Mouse (Mus musculus): ENCODE measurements around the gene Tubg2.

Tubg2 gene

DNA sequence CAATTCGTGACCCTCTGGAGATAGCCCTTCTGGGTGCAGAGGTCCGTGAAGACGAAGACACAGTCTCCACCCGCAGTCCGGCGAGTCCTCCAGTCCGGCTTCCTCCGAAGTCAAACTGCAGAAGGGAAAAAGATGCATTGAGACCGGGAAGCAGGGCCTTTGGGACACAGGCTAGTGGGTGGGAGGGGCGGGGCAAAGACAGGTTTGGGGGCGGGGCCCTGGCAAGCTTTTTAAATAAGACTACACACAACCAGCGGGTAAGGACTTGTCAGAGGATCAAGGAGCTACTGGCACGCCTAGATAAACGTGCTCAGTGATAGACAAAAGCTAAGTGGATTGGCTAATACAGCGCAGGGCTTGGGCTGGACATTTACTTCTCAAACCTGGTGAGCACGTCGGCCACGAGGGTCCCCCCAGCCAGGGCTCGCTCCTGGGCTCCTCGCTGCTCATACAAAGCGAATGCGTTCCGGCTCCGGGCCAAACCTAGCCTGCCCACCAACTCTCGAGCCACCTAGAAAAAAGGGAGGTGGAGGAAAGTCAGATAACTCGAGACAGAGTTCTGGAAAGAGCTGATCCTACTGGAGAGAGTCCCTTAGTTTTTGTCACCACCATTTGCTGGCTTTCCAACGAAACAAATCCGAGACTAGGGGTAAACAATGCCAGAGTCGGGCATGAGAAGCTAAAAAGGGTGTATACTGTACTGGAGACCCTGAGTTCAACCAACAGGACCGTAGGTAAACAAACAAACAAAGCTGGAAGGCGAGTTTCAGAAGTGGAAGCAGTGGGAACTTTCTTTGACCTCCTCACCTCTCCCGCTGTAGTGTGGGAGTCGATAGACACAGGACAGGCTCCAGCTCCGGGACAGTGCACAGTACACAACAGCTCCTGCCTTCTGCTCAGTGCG lies 9.2 kb downstream of the Tubg2 start:
- DNase-seq (ENCODE audit: low spot score in 2 of 2): no peak

- DNase-seq (ENCODE audit: low spot score in 2 of 2): no peak
These were observed 10.7 kb downstream of the Tubg2 start for GRCm38 (mm10) chr11:101166357-101166756.

DNA sequence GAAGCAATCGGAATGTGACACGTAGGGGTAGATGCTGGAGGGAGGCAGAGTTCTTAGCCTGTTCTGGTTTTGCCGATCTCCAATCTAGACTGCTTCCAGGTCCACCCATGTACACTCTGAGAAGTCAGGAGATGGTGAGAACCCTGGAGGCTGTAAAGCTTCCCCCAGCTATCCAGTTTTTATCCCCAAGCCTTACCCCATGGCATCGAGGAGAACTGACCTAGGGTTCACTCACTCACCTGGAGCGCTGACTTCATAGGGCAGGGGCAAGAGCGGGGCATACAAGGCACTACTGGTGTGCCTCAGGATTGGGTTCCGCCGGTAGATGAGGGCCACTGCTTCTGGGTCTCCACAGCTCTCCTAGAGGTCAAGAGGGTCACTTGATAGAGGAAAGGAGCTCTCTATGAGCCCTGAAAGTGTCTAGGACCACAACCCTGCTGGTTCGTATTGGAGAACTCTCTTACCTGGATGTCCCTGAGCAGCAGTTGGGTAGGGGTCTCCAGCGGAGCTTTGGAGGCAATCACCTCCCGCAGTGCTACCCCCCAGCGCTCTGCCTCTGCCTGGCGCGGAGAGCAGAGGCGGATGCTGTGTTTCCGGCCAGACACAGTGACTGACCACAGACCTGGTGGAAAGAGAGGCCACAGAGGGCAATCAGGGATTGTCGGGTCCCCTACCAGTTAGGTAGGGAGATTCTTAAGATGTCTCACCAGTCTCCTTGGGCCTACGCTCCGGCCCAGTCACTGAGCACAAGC lies 11.7 kb downstream of the Tubg2 start:
- DNase-seq (ENCODE audit: low spot score in 2 of 2): no peak

DNA sequence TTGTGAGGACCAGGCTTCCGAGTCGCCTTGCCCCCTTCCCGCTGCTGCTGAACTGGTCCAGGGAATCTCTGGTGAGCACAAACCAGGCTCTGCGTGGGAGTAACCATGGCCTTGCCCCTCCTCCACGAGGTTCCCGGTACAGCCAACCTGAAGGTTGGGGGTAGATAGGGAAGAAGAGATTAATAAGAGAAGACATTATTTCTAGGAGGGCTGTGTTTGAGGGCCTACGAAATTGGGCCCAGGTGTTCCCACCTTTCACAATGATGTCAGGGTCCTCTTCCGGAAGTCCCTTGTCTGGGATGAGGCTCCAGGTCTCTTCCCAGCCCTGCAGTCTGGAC lies 12.2 kb downstream of the Tubg2 start:
- no peak for DNase-seq (ENCODE audit: low spot score in 2 of 2)

DNA sequence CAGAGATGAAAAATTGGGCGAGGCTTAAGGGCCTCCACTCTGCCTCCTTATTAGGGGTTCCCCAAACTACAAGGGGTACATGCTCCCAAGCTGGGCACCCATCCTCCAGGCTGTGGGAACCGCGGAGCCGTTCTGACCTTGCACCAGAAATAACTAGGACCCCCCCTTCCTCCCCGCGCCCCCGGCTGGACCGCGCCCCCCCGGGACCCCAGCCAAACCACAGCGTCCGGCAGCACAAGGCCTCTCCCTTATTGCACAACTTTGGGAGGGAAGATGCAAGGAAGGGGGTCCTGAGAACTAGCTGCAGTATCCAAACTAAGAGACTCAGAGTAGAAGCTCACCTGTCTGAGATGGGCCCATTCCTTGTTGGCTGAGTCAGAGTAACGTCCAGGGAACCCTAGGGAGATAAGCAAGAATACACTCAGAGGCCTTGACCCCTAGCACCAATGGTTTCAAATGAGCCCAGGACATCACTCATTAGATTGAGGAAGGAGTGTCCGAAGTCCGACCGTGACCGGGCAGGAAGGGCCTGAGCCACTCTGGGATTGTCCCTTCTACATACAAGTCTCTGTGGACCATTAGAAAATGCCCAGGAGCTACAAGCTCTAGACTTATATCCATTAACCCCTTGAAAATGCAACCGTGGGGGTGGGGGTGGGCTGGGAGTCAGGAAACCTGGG lies 12.7 kb downstream of the Tubg2 start:
- DNase-seq (ENCODE audit: low spot score in 2 of 2): no peak

- DNase-seq (ENCODE audit: low spot score in 2 of 2): no peak
These were observed 13.8 kb downstream of the Tubg2 start for GRCm38 (mm10) chr11:101169301-101170107.

DNA sequence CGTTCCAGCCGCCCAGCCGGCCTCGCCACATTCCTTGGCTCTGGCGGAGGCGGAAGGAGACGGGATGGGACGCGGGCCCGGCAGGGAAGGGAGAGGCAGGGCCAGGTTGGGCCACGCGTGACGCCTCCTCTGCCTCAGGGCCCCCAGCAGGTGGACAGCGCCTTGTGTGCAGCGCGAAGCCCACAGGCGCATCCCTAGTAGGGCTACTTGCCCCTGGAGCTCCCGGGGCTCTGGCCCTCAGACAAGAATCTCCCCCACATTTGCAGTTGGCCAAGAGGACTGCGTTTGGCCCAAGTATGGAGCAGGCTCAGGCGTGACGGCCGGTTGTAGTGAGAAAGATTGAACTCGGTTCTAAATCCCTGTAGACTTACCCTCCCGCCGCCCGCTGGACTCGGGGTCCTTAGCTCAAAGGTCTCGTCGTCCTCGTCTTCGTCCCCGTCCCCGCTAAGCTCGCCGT lies 14.7 kb downstream of the Tubg2 start, which contains the start of gene Cntnap1:
TSS of gene Cntnap1 (plus strand) at position 170 of the 457 bp plus-strand sequence.
- no peak for DNase-seq (ENCODE audit: low spot score in 2 of 2)

- peak; percentile 94 to 97 for DNase-seq (ENCODE audit: low spot score in 2 of 2)
These were observed 15.3 kb downstream of the Tubg2 start, which contains the start of gene Plekhh3 for GRCm38 (mm10) chr11:101170811-101171610. Gene Plekhh3 (minus strand): TSS chr11:101171351.

GRCm38 (mm10) chr11:101171721-101172433 lies 16.2 kb downstream of the Tubg2 start:
- DNase-seq (ENCODE audit: low spot score in 2 of 2): peak in 1 of 2 experiments; percentile 71

DNA sequence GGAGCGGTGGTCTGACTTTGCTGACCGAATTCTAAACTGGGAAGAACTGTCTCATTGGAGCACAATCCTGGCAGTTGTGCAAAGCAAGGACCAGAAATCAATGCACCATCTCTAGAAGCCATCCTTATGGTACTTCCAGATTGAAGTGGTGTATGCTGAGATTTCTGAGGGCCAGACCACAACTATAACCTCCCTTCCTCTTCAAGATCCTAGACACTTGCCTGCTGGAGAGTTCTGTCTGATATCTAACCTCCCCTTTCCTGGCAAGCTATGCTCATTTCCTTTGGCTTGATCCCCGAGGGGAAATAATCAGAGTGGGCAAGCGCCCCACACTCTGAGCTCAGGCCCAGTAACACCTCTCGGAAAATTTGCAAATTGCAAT lies 16.7 kb downstream of the Tubg2 start:
- DNase-seq (ENCODE audit: low spot score in 2 of 2): no peak

DNA sequence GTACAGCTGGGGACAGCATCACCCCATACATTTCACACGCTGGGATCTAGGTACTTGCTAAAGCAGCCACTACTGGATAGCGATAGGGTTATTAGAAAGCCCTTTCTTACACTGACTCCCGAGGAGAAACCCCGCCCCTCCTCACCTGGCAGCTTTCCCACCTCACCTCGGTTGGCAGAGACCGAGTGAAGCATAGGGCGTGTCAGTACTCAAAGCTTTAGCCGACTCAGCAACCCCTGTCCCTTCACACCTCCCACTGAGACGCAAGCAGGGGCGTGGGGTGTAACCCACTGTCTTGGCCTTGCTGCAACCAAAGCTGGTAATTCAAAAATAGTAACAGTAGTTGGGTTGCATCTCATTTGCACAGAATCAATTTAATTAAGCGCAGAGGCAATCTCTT lies 17.4 kb downstream of the Tubg2 start:
- no peak for DNase-seq (ENCODE audit: low spot score in 2 of 2)

- peak in 1 of 2 experiments; percentile 60 for DNase-seq (ENCODE audit: low spot score in 2 of 2)
These were observed 18.1 kb downstream of the Tubg2 start for GRCm38 (mm10) chr11:101173631-101174388.

DNA sequence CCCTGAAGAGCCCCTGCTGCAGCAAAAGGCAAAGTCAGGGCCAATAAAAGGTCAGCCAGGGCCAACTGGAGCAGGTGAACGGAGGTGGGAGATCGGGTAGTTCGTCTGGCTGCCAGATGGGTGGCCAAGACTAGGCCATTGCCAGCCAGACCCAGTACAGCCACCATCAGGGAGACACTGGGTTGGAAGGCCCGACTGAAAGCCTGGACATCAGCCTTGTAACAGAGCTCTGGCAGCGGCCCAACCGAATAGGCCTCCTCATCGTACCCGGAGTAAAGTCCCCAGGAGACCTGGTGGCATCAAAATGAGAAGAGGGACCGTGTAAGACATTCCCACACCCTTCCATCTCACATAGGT lies 18.7 kb downstream of the Tubg2 start:
- no peak for DNase-seq (ENCODE audit: low spot score in 2 of 2)

- no peak for DNase-seq (ENCODE audit: low spot score in 2 of 2)
These were observed 19.3 kb downstream of the Tubg2 start, which contains the start of gene Ccr10 for GRCm38 (mm10) chr11:101174851-101175628. Gene Ccr10 (minus strand): TSS chr11:101175443.

GRCm38 (mm10) chr11:101175636-101176116 lies 20.0 kb downstream of the Tubg2 start:
- DNase-seq (ENCODE audit: low spot score in 2 of 2): peak in 1 of 2 experiments; percentile 64

DNA sequence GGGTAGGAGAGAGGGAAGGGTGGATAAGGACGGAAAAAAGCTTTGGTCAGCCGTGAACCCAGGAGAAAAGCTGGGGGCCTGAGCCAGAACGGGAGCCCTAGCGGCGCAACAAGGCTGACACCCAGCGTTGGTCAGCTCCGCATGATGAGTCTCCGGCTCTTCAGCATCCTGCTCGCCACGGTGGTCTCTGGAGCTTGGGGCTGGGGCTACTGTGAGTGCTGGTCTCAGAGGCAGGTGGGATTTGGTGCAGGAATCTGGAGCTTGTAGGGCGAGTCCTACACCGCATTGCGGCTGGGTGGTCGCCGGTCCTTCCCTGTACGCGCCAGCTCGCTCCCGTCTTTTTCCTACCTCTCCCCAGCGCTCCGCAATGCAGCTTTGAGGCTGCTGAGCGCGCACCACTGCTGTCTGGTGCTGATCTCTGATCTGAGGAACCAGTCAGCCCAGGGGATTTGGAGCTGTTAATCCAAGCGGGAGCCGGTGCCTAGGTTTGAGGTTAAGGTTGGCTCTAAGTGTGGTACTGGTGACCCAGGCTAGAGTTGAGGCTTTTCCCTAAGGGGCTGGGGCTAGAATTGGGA lies 20.5 kb downstream of the Tubg2 start:
- DNase-seq (ENCODE audit: low spot score in 2 of 2): peak in 1 of 2 experiments; percentile 56

DNA sequence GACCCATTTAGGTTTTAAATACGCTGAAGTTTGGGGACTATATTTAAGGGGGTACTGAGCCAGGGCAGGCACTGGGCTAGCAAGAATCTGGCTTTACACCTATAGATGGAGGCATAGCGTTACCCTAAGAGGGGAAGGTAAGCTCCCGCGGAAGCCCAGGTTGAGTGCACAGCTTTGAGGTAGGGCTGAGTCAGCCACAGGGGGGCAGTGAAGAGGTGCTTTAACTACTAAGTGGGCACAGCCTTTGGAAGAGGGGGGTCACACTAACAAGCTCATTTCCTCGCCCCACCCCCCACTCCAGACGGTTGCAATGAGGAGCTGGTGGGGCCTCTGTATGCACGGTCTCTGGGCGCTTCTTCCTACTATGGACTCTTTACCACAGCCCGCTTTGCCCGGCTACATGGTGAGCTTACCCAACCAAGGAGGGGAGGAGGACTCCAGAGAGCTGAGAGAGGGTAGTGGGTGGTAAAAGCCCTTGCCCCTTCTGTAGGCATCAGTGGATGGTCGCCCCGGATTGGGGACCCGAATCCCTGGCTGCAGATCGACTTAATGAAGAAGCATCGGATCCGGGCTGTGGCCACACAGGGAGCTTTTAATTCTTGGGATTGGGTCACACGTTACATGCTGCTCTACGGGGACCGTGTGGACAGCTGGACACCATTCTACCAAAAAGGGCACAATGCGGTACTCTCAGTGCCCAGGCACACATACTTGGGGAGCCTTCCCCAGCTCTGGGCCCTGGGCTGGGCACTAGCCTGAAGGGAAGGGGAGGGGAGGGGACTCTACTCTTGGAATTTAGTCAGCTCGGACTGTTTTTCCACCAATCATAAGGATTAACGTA lies 21.4 kb downstream of the Tubg2 start:
- peak in 1 of 2 experiments; percentile 81 for DNase-seq (ENCODE audit: low spot score in 2 of 2)
